Mouse (Mus musculus) cerebellum, adult 9-10 months (tissue): ENCODE data around the gene Lrit2.
A peak's percentile ranks its signal among the peaks of the same experiment; 100 is the strongest.

Source experiments
- DNase-seq: peaks from one replicate; pipeline ENCODE4 v3.0.0; 2022

Lrit2 gene

DNA sequence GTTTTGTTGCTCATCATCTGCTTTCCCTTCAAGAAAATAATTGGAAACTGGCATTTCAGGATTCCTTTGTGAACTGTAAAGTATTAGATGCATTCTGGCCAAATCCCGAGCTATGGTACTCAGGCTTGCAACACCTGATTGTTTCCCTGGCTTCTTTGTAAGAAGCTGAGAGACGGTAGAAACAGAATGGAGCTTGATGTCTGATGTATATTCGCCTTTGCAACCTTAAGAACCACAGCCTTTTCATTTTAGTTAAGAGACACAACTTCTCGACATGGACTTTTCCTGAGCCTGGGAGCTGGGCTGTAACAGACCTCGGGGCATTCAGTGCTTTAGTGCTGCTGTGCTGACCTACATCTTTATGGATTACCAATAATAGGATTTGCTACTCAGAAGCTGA, at the start of gene Lrit2:
TSS of gene Lrit2 (plus strand) at position 301 of the 400 bp plus-strand sequence.
- DNase-seq = no peak

DNA sequence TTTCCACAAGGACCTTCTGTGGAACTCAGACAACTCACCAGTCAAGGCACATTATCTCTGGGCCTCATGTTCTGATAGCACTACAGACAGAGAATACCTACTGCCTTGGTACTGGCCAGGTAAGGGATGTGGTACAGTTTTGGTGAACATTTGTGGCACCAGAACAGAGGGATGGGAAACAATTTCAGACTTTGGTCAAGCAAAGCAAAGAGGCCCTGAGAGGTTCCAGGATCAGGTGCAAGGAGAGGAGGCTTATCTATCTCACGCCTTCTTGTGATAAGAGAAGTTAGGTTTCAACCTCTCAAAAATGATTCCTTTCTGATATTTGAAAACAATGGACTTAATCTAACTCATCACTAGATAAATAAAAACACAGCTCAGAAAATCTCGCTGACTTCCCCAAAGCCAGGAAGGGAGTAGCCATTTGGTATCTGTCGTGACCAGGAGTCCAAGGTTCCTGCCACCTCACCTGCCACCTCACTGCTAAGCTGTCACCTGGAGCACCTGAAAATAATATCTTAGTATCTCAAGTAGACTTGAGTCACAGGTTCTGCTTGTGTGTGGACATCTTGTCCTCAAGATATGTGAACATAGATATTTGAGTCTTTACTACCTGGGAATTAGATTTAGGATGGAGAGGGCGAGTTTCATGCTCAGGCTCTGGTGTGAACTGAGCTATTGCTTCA, 40.3 kb upstream of the Lrit2 start:
- DNase-seq = no peak

DNA sequence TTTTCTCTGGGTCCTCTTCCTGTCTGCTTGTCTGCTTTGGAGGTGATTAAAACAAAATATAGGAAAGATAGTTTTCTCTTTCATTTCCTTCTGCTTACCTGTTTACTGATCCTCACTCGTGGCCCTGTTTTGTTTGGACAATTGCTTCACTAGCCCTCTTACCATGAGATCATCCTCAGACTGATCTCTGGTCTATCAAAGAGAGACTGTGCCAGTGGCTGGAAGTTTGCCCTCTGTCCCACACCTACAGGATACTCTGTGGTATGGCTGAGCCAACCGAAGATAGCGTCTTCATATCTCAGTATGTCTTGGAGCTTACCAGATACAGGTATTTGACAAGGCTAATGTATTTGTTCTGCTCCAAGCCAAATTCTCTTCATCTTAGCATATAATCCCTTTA, 39.8 kb upstream of the Lrit2 start:
- DNase-seq = no peak

DNA sequence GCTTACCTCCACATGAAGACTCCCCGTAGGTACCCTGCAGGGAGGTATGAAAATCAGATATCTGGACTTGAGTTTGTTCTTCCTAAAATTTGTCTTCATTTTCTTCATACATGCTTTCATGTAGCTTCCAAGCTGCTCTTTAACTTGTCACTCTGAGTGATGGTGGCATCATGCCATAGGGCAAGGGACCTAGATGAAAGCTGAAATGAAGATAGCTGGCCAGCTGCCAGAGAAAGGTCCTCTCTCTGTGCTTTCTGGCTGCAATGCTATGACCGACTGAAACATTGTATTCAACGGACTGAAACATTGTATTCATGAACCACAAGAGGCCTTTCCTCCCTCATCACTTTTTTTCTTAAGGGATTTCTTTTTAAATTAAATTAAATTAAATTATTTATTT, 39.2 kb upstream of the Lrit2 start:
- DNase-seq = no peak

DNA sequence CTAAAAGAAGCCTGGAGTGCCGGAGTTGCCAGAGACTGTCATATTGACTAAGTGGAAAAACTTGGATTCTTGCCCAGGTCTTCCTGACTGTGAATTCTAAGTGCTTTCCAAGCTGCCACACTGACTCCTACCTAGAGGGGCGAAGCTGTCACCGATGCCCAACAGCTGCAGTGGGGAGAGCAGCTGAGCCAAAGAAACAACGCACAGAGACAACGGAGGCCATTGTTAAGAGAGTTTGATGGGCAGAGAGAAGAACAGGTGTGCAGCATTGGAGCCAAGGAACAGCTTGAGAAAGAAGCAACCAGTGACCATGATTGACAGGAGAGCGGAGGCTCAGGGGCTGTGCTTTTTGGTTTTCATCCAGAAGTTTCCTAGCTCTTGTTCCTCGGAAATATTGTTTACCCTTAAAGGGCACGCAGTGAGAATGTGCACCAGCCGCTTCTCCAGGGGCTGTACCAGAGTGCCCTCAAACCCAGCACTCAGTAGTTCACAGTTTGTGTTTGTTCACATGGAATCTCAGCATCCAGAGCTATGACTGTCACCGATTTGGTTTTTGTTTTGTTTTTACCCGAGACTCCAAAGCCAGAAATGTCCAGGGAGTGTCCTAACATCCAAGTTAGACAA, 35.1 kb upstream of the Lrit2 start:
- peak; percentile 10 for DNase-seq

DNA sequence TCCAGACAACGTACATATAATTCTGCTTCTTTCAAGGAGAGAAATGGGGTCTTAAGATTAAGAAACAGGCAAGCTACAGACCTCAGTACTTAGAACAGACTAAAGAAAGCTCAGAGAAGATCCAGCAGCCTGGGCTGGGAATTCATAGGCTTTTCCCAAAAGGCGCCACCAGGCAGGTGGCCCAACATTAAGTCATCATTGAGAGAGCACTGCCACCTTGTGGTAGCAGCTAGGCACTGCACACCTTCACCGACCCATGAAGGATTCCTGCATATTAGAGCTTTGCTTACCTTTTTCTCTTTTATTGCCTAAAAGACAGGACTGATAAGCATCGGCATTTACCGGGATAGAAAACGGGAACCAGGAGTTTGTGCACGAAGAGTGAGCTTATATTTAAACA, 34.5 kb upstream of the Lrit2 start:
- peak; percentile 82 for DNase-seq

DNA sequence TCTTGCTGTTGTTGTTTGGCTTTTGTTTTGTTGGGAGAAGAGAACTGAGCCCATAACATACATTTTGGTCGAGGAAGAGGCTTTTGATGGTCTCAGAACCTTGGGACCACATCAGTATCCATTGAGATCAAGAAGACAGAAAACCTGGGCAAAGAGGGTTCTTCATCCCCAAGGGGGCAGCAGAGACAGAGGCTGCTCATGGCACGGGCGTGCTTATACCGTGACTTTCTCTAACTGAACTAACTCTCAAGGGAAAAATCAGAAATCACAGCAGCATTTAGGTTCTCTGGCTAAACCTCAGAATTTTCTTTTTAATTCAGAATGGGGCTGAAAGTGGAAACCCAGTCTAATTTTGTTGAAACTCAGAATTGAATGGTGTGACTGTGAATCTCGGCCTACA, 33.3 kb upstream of the Lrit2 start:
- no peak for DNase-seq

DNA sequence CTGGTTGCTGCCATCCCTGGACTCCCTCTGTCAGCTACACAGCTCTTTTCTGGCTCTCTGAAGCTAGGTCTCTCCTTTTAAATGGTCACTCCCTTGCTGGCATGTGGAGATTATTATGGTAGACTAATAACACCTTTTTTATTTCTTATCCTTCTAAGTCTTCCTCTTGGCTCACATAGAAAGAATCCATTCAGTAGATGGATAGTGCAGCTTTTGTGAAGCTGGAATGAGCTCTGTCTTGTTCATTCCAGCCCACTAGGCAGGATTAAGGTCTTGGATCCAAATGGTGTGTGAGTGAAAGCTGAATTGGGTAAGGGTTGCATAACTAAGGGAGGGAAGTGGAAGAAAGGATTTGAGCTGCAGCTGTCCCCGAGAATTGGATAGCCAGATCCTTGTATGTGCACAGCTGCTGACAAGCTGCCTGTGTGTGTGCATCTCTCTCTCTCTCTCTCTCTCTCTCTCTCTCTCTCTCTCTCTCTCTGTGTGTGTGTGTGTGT, 18.8 kb upstream of the Lrit2 start, which contains the start of gene Rgr:
TSS of gene Rgr (minus strand) at position 51 of the 497 bp plus-strand sequence.
- DNase-seq = no peak

DNA sequence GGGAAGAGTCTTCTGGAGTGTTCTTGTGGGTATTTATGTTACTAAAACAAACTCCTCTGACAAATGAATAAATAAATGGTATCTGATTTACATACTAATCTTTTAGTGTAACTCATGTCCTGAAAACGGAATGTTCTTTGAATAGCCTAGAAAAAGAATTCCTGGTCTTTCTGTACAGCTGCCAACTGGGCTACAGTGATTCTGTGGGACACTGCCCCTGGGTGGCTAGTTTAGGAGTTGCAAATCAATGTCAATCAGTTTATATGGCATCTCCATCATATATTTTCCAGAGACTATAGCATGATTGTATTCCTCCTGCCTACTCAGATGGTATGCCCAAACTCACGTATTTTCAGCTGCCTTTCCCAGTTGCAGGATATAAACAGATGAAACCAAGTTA, 2.9 kb upstream of the Lrit2 start:
- no peak for DNase-seq

DNA sequence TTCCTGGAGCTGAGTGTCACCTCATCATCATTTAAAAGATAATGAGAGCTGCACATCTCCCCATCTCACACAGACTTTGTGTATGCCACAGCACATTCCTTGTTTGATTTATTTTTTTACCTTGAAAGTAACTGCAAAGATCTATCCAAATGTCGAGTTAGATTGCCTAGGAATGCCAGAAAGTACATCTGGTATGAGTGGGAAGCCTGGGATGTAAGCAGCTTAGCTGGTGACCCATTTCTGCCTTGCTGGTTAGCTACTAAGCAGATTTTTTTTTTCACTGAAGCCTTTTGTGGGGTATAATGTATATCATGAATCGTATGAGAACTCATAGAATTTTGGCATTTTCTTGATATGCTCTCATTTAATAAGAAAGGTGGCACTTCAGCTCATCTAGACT, 1.1 kb upstream of the Lrit2 start:
- DNase-seq = no peak

DNA sequence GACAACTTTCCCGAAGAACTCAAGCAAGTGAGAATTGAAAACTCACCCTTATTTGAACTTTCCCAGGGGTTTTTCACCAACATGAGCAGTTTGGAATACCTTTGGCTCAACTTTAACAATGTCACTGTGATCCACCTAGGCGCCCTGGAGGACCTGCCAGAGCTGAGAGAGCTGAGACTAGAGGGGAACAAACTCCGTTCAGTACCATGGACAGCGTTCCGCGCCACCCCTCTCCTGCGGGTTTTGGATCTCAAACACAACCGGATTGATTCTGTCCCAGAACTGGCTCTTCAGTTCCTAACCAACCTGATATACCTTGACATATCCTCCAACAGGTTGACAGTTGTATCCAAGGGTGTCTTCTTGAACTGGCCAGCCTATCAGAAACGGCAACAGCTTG, 787 bp downstream of the Lrit2 start:
- DNase-seq = no peak

DNA sequence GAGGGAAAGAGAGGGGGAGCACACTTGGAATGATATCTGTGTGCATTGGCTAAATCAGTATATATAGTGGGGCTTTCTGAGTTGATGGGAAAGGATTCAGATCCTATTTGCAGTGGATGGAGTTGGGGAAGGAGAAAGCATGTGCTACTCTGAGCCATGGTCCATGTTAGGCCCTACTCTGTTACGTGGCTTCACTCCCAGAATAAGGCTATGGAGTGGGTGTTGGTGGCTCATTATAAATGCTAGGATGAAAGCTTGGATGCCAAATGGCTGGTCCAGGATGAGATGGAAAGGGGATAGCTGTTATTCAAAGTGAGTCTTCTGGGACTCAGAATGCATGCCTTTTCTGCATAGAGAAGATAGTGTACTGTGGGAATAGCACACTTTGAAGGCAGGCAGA, 13.0 kb downstream of the Lrit2 start:
- DNase-seq = no peak

DNA sequence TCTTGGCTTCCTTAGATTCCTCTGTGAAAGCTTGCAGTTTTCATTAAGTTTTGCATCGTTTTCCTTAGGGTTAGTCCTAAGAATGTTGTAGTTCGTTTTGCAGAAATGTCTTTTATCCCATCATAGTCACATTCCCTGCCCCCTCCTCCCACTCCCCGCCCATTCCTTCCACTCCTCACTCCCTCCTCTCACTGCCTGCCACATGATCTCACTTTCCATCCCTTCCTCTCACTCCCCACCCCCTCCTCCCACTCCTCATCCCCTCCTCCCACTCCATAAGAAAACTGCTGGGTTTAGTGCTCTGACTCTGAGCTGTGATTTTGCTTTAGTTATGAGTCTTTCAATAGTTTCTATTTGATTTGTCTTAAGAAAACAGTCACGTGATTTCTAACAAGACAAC, 16.0 kb downstream of the Lrit2 start:
- DNase-seq = no peak

DNA sequence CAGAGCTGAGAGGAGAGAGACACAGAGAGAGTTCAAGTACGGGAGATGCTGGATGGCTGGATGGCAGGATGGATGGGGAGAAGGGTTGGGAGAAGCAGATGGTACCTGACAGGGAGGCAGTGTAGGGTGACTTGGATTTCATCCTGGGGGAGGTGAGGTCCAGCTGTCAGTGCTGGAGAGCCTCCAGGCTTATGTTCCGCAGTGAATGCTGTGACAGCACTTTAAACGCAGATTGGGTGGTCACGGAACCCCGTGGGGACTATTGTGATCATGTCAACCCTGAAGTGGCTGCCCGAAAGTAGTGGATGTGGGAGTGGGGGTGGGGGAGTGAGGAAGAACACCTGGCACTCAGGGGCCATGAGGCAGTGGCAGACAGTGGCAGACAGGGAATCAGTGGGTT, 26.7 kb downstream of the Lrit2 start:
- DNase-seq = no peak

DNA sequence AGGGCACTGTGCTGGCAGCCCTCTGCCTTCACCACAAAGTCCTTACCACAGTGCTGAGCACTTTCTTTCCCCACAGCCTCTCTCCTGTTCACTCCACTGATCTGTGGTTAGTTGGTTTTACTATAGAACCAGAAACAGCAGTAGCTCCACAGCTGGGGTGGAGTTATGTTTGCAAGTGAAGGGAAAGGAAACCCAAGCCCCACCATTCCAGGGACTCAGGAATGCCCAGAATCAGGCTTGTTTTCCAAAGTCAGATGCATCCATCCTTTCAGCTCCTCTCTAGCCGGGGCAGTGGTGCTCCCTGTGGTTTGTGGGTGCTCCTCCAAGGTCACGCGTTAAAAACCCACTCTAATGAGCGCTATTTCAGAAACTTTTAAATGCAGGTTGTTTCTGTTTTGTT, 27.8 kb downstream of the Lrit2 start:
- no peak for DNase-seq

DNA sequence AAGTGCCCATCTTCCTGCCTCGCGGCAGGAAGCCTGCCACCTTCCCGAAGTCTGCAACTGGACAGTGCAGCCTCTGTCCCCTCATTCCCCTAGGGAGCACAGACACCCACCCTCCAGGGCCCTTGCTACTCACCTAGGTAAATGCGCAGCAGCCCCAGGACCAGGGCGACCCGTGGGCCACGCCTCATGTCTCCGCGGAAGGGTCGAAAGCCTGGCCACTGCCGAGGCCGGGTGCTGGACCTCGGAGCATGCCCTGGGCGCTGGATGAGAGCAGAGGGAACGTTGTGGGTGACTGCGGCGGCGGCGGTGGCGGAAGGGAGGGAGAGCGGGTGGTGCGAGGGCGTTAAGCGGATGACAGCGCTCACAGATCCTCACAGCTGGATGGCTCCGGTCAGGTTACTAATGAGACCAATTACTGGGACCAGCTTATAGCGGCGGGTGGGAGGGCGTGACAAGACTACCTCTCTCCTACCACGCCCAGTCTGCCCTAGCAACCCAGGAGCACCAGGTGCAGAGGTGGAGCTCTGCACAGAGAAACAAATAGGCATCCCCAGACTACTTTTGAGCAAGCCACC, 30.3 kb downstream of the Lrit2 start, which contains the start of gene Cdhr1:
TSS of gene Cdhr1 (minus strand) at position 392 of the 575 bp plus-strand sequence.
- DNase-seq = no peak

DNA sequence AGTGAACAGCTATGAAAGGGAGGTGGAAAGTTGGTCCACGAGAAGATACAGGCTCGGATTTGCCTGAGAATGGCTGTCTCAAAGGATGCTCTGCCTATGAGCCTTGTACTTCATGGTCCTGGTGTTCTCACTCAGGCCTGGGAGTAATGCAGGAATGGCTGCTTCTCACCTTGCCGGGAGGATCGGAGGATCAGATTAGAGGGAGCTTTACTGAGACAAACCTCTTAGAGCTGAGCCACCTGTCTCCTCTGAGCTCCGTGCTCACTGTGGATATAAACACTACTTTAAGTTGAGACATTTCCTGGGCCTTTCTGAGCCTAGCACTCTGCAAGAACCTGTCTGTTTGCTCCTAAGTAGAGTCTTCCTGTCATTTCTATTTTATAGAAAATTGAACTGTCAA, 33.8 kb downstream of the Lrit2 start:
- DNase-seq = no peak

DNA sequence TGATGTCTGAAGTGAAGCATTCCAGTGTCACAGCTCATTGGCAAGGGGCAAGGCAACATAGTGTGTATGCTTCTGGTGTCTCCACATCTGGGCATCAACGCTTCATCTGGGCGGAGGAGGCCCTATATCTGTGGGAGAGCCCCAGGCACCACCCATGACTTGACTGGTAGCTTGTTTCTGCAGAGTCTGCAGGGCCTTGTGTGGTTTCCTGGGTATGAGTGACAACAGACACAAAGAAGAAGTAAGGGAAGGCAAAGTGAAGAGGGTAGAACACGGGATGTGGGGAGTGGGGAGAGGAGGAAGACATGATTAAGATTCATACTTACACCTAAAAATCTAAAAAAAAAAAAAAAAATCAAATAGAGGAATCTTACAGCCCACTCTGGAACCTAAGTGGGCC, 34.8 kb downstream of the Lrit2 start:
- DNase-seq = no peak

DNA sequence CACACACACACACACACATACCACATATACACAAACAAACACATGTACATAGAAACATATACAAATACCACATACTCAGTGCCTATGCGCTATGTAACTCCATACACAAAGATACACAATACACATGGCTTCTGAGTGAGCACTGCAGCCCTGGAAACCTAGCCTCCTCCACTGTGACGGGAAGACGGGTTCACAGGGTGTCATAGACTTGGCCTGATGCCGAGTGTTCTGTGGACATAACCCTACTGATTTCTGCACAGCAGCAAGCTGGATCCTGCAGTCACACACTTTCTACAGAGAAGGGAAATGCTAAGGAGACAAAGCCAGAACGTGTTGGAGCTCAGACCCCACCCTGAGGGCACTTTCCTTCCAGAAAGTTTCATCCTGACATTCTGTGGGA, 37.0 kb downstream of the Lrit2 start:
- DNase-seq = no peak

DNA sequence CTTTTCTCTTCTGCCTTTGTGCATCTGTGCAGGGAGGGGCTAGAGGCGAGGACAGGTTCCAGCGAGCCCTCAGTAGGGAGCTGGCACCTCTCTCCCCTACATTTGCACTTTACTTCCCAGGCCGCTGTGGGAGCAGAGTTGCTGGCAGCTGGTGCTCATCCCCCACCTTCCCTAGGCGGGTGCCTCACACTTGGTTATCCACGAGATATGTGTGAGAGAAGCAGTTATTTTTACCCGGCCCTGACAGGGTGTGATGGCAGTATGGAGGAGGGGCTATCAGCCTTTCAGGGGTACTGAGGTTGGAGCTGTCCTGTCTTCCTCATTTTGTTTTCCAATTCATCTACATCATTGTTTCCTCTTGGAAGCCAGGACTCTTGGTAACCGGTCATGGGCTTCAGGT, 38.1 kb downstream of the Lrit2 start:
- DNase-seq = no peak

DNA sequence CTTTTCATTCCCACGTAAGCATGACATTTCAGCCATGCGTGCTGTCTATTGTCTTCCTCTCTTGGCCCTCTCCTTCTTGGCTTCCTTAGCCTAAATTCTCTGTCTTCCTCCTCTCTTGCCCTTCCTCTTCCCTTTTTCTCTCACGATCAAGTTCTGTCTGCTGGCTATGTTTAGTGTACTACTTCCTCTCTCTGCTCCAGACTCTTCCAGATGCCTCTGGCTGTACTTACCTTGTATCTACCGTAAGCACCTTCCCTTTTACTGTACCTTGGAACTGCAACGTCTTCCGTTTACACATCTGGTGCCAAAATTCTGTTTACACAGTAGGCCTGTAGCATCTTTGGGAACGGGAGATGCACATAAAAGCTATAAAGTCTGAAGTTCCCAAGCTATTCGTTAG, 41.7 kb downstream of the Lrit2 start:
- no peak for DNase-seq

DNA sequence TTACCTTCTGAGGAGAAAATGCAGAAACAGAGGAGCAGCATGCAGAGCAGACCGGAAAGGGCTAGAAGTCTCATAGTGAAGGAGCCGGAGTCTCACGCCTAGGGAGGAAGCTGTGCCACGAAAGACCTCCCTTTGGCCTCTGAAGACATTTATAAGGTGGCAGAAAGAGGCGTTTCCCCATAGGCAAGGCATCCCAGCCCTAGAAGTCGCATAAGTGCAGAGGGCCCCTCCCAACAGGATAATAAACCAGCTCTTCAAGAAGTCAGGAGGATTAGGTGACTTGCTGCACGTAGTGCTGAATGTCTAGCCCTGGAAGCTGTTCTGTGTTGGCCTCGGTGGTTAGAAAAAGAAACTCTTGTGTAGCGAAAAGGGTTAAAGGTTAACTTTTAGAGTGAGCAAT, 42.2 kb downstream of the Lrit2 start:
- DNase-seq = no peak

DNA sequence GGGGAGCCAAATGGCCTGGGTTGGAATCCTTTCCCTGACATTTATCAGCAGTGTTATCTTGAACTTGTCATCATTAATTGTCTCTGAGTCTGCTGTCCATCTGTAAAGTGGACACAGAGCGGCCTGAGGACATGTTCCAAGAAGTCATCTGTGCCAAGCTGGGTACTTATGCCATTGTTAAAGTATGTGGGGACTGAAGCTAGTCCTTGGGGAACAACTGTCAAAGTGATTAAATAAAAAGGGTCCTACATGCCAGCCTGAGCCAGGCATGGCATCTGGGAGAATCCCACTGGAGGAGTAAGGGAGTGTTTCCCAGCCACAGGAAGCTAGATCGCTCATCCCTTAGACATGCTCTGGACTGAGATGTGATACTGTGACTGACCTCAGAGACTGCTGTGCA, 42.7 kb downstream of the Lrit2 start:
- no peak for DNase-seq

DNA sequence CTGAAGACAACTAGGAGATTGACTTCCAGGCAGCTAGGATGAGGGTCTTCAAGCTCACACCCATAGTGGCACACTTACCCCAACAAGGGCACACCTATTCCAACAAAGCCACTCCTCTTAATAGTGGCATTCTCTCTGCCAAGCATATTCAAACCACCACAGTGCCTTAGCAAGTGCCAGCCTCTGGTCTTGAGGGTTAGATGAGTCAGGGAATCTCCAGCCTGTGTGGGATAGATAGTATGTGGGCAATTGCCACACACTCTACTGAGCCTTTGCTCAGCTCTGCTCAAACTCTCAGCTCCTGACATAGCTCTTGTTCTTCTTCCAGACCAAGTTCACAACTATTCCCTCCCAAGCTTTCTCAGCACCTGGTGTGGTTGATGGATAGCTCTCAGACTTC, 43.6 kb downstream of the Lrit2 start:
- DNase-seq = no peak
